ENCODE assay signal across 9 mouse cellular contexts in genomic region chr10:96750861-96751260, GRCm38 (mm10).
DNase-seq lines count a peak whose midpoint lies in the region; ATAC-seq lines count a peak whose summit lies in the region.
"Had no signal": no experiment of that assay in that cellular context is flagged by ENCODE, and none has a peak within 500 bp of the region (broad histone marks: within the 10 kb centered on the region; RNA-seq: fewer than 3 reads in every experiment).

No protein-coding gene starts in this region.

- no peak overlapping the region for H3K4me2 ChIP-seq in hindbrain, embryonic 13.5 days
- H3K4me2 ChIP-seq in hindbrain, embryonic 12.5 days (replicated peaks), result no peak overlapping the region
- no peak overlapping the region for H3K4me2 ChIP-seq in intestine, embryonic 16.5 days (ENCODE audit: low read depth, low read length)

- H3K9me3 ChIP-seq in hindbrain, embryonic 13.5 days, result no peaks in the 10 kb centered on the region
- H3K9me3 ChIP-seq in hindbrain, embryonic 12.5 days (replicated peaks), result no peaks in the 10 kb centered on the region
- no peaks in the 10 kb centered on the region for H3K9me3 ChIP-seq in intestine, embryonic 16.5 days (ENCODE audit: control insufficient read depth, low read length)

- peak; percentile 25 for DNase-seq in R1 (ENCODE audit: low read depth, low spot score)
- DNase-seq in cerebellum, postnatal 25 days, result peak; percentile 51 to 65
- peak; percentile 22 for DNase-seq in skeletal muscle tissue, adult 2 months (ENCODE audit: low read depth, low spot score)
- DNase-seq in natural killer cell, adult 2 months (ENCODE audit: low spot score in 2 of 2), result no peak
- DNase-seq in thymus, postnatal 4 days, result no peak

- H3K27ac ChIP-seq in hindbrain, embryonic 13.5 days, result peak overlapping the region; percentile 73; the same call in 1 of the 2 replicates
- no peak overlapping the region for H3K27ac ChIP-seq in hindbrain, embryonic 12.5 days
- no peak overlapping the region for H3K27ac ChIP-seq in intestine, embryonic 16.5 days (ENCODE audit: low read length)
- H3K27ac ChIP-seq: macrophage had no signal

- 52% methylated on average over 5 of the region's 5 CpGs for WGBS in hindbrain, embryonic 13.5 days
- WGBS in hindbrain, embryonic 12.5 days, result 55% methylated on average over 5 of the region's 5 CpGs
- 27% methylated on average over 5 of the region's 5 CpGs for WGBS in intestine, embryonic 16.5 days

- no peaks in the 10 kb centered on the region for H3K27me3 ChIP-seq in hindbrain, embryonic 13.5 days
- no peaks in the 10 kb centered on the region for H3K27me3 ChIP-seq in hindbrain, embryonic 12.5 days
- no peaks in the 10 kb centered on the region for H3K27me3 ChIP-seq in intestine, embryonic 16.5 days (replicated peaks; ENCODE audit: control insufficient read depth, insufficient read depth, low read length)

- no peaks in the 10 kb centered on the region for H3K36me3 ChIP-seq in hindbrain, embryonic 13.5 days
- no peaks in the 10 kb centered on the region for H3K36me3 ChIP-seq in hindbrain, embryonic 12.5 days
- no peaks in the 10 kb centered on the region for H3K36me3 ChIP-seq in intestine, embryonic 16.5 days (ENCODE audit: control insufficient read depth, insufficient read depth, low read length)

- H3K4me3 ChIP-seq in hindbrain, embryonic 13.5 days, result no peak overlapping the region
- H3K4me3 ChIP-seq in hindbrain, embryonic 12.5 days, result no peak overlapping the region
- no peak overlapping the region for H3K4me3 ChIP-seq in intestine, embryonic 16.5 days (ENCODE audit: low read length)

- H3K9ac ChIP-seq in hindbrain, embryonic 13.5 days, result no peak overlapping the region
- no peak overlapping the region for H3K9ac ChIP-seq in hindbrain, embryonic 12.5 days
- H3K9ac ChIP-seq in intestine, embryonic 16.5 days (ENCODE audit: low read depth, low read length), result 0 out of 2 replicates have a peak overlapping the region, but pooled peaks have one; percentile 24

- peaks cover 34% of the 10 kb centered on the region for H3K4me1 ChIP-seq in hindbrain, embryonic 13.5 days (replicated peaks)
- H3K4me1 ChIP-seq in hindbrain, embryonic 12.5 days, result peaks cover 35% of the 10 kb centered on the region
- peaks cover 9% of the 10 kb centered on the region for H3K4me1 ChIP-seq in intestine, embryonic 16.5 days (ENCODE audit: control insufficient read depth, insufficient read depth, low read length)

- ATAC-seq in hindbrain, embryonic 13.5 days (ENCODE audit: low FRiP score), result no peak
- no peak for ATAC-seq in hindbrain, embryonic 12.5 days (ENCODE audit: low FRiP score)
- peak; percentile 54 for ATAC-seq in intestine, embryonic 16.5 days

Comparison
In these comparisons a context has a peak if more than half of its experiments do, and no peak if none do; other contexts are left out.
1. DNase-seq: peak in R1 (single experiment), cerebellum, postnatal 25 days (2 of 2) and skeletal muscle tissue, adult 2 months (single experiment); none in natural killer cell, adult 2 months (0 of 2) and thymus, postnatal 4 days (single experiment).